Mouse (Mus musculus) lung, postnatal 0 days (tissue): ENCODE measurements around the gene Mrps7.

Experiments used
- CTCF ChIP-seq: IDR thresholded peaks from 2 replicates; pipeline ENCODE4 v1.5.1; 2016; ENCODE audit warnings: antibody characterized with exemption, mild to moderate bottlenecking
- EP300 ChIP-seq: IDR thresholded peaks from 2 replicates; pipeline ENCODE4 v1.6.1; 2016; ENCODE audit warnings: antibody characterized with exemption, mild to moderate bottlenecking, control low read depth

- TF ChIP-seq EP300 = no peak
- no peak for TF ChIP-seq CTCF
Observed at GRCm38 (mm10) chr11:115629734-115630531, 26.2 kb downstream of the Mrps7 start.
